Mouse (Mus musculus): ENCODE results near the gene Pdzrn4. TPM values are rescaled to one million over a fixed set of nuclear protein-coding genes. Genes with fewer than 3 reads are reported as not detected.

Gene Pdzrn4
- total and polyA plus RNA-seq, 3 experiments, result 0.17 TPM; not detected in 2

DNA sequence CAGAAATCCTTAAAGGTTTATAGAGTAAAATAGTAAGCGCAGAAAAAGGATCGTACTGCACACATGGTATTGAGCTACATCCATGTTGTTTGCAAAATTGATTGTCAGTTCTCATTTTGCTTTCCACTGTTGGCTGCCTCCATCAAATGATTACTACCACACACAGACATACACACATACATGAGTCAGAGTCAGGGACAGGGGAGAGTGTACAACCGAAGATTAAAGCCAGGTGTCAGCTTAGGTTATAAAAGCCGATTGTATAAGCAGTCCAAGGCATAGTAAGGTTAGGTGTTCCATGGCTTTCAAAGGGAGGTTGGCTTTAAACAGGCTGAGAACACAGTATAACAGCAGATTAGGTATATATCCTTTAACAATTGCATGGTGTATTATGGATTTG, 343.2 kb downstream of the Pdzrn4 start:
- DNase-seq, result no peak

DNA sequence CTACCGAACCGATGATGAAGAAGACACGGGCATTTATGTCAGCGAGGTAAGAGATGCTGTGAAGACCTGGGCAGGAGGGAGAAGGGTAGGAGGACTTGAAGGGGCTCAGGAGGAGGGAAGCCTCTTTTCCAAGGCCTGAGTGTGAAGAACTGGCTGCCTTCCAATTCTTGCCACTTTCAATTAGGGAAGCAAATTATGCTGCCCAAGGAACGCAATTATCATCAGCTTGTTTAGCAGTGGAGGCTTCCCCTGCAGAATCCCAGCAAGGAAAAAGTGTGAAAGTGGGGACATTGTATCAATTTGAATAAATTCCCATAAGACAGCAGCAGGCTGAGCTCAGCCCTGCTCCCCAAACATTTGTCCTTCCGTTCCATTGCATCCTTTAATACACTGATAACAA, 346.9 kb downstream of the Pdzrn4 start:
- DNase-seq, result no peak

GRCm38 (mm10) chr15:92746081-92746480, 349.4 kb downstream of the Pdzrn4 start:
- DNase-seq, result no peak

DNA sequence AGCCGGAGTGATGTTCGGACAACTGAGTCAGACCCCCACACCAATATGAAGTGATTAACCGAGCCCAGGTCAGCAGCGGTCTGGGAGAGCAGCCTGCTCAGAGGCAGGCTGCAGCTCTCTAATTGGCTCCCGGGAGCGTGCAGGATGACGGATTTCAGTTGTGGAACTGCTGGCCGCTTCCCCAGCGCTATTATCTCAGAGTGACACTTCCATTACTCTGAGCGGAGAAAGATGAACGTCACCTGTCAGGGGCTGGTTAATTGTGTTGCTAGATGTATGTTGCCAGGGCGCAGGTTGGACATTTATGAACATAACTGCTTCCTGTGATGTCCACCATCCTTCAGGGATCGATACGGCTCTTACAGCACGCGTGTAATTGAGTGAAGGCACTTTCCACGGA, 355.5 kb downstream of the Pdzrn4 start:
- no peak for DNase-seq

DNA sequence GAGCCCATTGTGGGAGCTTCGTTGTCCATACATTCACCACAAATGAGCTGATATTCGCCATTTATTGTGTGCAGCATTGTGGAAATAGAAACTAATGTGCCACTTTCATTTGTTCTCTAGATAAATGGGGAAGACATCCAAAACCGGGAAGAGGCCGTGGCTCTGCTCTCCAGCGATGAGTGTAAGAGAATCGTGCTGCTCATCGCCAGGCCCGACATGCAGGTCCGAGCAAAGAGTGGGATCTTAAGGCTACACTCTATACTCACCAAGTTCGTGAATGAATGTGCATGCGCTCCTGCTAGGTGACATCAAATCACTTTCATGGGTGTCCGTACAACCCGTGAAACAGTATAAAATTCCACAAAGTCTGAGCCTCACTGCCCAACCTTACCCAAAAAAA, 355.9 kb downstream of the Pdzrn4 start:
- DNase-seq, result no peak

DNA sequence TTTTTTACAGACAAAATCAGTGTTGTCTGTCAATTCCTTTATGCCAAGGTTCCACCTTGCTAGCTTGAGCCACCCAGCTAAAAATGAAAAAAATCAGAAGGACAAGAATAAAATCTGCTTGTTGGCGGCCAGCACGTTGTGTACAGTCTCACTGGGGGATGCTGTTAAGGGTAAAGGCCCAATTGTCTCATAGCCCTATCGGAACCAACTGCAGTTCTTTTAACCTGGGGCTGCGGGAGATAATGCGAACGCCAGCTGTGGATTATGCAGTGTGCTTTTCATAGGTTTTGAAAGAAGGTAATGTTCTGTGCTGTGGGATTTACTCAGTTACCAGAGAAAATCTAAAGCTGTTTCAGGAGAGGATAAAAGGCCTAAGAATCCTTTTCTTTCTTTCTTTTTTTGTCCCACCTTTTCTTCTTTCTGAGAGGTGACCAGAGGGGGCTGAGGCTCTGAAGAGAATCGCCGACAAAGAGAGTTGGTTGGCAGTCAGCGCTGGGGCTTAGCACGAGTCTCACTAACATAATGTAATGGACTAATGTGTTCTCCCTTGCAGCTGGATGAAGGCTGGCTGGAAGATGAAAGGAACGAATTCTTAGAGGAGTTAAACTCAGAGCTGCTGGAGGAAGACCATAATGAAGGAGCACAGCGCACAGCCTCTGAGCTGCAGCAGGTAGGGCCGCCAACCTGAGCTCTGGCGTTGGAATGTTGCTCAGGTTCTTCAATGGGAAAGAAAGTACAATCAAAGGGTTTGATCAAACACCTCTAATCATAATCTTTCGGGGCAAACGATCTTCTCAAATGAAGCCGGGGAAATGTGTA, 360.6 kb downstream of the Pdzrn4 start:
- DNase-seq, result no peak

- no peak for DNase-seq
These were observed 362.3 kb downstream of the Pdzrn4 start for GRCm38 (mm10) chr15:92759001-92759400.

DNA sequence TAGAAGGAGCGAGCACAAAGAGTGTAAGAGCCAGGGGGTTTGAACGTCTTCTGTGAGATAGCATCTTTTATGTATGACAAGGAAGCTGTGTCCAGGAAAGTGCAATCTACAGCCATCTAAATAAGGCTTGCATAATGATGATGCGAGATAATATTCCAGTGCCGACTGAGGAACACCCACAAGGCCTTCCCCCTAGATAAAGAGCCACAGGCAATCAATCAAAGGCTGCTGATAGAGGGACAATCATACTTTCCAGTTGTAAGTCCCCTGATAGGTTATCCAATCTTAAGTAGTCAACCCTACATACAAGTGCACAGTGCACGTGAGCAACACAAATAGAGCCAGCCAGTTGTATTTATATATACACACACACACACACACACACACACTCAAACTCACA, 366.6 kb downstream of the Pdzrn4 start:
- no peak for DNase-seq

DNA sequence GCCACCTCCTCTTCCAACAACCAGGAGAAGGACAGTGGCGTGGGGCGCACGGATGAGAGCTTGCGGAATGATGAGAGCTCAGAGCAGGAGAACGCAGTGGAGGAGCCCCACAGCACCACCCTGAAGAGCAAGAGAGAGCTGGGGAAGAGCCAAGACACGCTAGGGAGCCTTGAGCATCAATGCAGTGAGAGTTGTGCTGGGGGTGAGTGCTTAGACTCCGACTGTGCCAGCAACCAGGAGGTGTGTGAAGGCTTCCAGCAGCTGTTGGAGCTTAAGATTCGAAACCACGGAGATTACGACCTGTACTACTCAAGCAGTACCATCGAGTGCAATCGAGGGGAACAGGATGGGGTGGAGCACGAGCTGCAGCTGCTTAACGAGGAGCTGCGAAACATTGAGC, 372.9 kb downstream of the Pdzrn4 start:
- DNase-seq, result no peak

GRCm38 (mm10) chr15:92788036-92788435, 391.4 kb downstream of the Pdzrn4 start:
- DNase-seq, result peak; percentile 63

GRCm38 (mm10) chr15:92794275-92794674, 397.6 kb downstream of the Pdzrn4 start:
- DNase-seq, result no peak

DNA sequence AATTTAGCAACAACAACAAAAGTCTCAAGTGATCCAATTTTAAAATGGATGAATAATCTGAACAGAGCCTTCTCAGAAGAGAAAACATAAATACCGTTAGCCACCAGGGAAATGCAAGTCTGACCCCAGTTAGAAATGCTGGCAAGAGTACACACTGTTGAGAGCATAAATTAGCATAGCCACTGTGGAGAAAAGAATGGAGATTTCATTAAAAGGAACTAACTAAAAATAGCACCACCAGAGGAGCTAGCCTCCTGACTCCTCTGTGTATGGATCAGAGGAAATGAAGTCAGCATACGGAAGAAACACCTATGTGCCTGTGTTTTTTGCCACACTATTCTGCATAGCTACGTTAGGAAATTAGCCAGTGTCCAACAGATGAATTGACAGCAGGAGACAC, 409.3 kb downstream of the Pdzrn4 start:
- DNase-seq, result no peak

GRCm38 (mm10) chr15:92806352-92806751, 409.7 kb downstream of the Pdzrn4 start:
- DNase-seq, result no peak

Data from adrenal gland, adult 2 months (tissue).